Mouse (Mus musculus) monocyte, adult 59 days (primary cell): ENCODE data around the gene Rnf2. TPM values are rescaled to one million over a fixed set of nuclear protein-coding genes. Genes with fewer than 3 reads are reported as not detected.

Experiments
- total RNA-seq, 2 experiments: library from RNA; stranded (reverse); gene quantifications; one replicate each; pipeline ENCODE4 v1.2.4; 2023

Gene Rnf2
- 10 to 100 TPM; 42.0 to 43.8 TPM for total RNA-seq

DNA sequence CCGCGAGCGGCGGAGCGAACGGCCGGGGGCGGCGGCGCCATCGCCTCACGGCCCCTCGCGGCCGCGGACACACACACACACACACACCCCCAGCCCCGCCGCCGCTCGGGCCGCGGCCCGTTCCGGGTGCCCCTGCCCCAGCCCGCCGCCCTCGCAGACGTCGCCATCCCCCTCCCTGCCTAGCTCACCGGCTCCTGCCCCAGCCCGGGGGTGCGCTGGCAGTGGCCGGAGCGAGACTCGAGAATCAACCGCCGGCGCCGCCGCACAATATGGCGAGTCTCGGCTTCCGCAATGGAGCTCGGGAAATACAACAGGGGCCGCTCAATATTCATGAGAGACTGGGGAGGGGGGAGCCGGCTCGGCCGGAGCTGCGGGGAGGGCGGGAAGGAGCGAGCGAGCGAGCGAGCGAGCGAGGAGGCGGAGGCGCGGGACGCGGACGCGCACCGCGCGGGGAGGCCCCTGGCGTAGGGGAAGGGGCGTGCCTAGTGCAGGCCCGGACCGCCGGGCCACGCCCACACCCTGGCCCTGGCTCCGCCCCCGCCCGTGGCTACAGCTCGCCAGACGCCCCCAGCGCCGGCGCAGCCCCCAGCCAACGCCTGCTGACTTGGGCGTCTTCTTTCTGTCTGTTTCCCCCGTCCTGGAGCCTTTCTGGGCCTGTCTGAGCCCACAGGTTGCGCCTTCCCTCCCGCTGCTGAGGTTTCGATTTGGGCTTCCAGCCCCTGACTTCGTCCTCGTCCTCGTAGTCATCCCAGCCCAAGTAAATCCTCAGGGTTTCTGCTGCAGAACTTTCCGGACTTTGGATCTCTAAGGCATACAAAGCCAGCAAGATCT, at the start of gene Rnf2:
Rnf2 (minus strand) TSS at position 425 of the 831 bp plus-strand sequence.

DNA sequence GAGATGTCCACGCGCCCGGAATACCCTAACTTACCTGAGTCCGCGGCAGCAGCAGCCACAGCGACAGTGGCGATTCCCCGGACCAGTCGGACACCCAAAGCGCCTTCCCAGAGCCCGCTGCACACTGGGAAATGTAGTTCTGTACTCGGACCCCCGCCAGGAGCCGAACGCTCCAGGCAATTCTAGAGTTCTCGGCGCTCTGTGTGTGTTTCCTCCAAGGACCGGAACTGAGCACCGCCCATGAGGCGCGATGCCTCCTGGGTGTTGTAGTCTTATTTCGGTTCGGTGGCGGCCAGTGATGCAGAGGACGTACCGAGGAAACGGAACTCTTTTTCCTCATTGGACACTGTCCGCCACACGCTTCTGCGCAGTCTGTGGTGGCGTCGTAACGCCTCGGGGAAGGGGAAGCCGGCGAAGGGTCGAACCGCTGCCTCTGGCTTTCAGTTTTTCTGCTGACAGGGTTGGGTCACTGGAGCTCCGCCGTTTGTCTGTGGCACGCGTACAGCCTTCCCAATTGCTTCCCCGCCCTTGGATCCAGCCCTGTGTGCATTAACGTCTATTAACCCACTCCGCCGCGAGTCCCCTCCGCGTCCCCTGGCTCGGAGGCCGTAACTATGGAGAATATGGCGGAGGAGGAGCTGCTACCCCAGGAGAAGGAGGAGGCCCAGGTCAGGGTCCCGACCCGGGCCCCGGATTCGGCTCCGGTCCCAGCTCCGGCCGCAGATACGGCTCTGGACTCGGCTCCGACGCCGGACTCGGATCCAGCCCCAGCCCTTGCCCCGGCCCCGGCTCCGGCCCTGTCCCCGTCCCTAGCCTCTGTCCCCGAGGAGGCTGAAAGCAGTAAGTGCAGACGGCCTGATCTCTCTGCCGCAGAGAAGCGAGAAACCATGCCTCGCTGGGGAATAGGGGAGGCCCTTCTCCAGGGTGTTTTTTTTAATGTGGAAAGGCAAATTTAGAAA, 72.2 kb downstream of the Rnf2 start, which contains the start of the genes Swt1 and Trmt1l:
Swt1 (minus strand) TSS at position 193 of the 959 bp plus-strand sequence.
Trmt1l (plus strand) TSS at position 280 of the 959 bp plus-strand sequence.

Other genes starting within 250 kb of the Rnf2 start
- 100 to 1,000 TPM; 175 to 184 TPM for gene Ivns1abp, start 156.5 kb downstream of the Rnf2 start, total RNA-seq
- gene Swt1, start 72.5 kb downstream of the Rnf2 start, total RNA-seq = 10 to 100 TPM; 19.9 to 21.8 TPM
- 10 to 100 TPM; 26.1 to 29.3 TPM for gene Trmt1l, start 72.4 kb downstream of the Rnf2 start, total RNA-seq
- gene Fam129a, start 70.2 kb upstream of the Rnf2 start, total RNA-seq = 100 to 1,000 TPM; 215 to 247 TPM